Mouse (Mus musculus) testis, postnatal 14 days (tissue): ENCODE results near the gene H2afy2.

ENCODE experiments used
- DNase-seq: peaks from one replicate; pipeline ENCODE4 v3.0.0; 2021; ENCODE audit warnings: low spot score

The H2afy2 gene

DNA sequence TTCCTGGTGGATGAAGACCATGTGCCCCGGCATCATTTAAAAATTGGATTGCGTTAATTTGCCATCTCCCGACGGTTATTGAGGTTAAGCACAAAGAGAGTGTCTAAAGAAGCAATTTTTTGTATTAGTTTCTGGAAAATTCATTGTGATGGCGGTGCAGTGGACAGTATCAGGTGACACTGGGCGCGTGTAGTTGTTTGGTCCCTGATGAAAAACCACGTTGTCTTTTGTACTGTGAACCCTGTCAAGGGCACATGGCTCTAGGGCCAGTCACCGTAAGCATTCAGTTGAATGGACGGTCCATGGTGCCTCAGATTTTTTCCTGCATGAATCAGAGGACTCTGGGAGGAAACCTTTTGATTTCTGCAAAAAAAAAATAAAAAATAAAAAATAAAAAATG lies 467 bp upstream of the H2afy2 start:
- no peak for DNase-seq

DNA sequence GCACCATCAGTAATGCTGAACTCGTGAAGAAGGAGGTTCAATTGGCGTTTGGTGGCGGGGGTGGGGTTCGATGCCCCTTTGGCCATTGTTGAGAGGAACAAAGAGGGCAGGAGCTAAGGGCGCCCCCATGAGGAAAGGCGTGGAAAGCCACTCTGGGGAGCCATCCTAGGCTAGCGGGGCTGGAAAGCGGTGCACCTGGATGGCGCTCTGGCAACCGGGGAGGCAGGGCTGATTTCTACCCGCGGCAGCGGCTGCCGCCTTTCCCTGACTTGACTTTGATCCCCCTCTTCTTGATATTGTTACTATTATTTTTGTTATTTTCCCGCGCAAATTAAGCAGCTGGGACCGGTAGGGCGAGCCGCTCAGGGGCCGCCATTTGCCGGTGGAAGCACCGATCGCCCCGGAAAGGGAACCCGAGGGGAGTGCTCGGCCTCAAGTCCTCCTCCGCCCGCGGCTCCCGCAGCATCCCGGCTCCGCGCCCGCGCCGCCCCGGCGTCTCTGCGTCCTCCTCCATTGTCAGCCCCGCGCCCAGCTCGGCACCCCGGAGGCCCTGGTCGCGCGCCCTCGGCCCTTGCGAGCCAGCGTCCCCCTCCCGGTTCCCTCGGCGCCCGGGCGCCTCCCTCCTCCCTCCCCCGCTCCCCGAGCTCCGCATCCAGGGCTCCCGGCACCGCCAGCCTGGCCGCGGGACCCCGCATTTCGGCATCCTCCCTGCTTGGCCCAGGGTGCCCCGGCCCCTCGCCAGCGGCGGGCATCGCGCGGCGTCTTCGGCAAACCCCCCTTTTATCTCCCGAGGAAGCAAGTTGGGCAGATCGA lies 942 bp downstream of the H2afy2 start:
- DNase-seq = peak; percentile 62

DNA sequence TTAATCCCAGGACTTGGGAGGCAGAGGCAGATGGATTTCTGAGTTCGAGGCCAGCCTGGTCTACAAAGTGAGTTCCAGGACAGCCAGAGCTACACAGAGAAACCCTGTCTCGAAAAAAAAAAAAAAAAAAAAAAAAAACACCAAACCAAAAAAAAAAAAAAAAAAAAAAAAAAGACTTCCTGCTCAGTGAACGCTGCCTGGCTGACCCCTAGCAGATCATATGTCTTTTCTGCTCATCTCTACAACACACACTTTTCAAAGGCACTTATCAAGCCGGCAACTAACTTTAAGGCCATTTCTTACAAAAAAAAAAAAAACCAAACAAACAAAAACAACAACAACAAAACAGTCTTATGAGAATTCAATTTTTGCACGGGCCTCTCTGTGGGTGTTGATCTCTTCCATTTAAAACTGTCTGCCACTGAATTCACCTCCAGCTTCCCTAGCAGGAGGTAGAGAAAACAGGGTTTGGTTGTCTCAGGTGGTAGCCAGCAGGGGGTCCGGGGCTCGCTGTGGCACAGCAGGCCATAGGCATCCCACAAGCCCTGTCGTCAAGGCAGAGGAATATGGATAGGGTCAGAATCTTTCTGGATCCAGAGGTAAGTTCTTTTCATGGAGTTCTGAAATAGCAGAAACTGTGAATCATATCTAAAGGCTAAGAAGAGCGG lies 2.4 kb downstream of the H2afy2 start:
- no peak for DNase-seq

DNA sequence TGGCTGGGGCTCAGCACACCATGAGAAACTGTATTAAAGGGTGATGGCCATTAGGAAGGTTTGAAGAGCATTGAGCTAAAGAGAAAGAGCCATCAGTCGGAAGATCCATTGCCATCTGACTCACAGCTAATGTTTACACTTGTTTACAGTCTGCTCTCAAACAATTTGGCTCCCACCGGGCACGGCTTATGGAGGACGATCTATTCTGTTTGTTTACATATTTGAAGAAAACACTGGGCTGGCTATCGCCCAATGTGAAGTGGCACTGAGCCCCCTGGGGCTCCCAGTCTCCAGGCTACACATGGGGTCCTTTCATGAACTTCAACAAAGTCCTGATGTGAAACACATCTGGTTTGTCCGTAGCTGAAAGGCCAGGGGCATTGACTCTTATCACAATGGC lies 17.1 kb downstream of the H2afy2 start:
- DNase-seq = no peak

DNA sequence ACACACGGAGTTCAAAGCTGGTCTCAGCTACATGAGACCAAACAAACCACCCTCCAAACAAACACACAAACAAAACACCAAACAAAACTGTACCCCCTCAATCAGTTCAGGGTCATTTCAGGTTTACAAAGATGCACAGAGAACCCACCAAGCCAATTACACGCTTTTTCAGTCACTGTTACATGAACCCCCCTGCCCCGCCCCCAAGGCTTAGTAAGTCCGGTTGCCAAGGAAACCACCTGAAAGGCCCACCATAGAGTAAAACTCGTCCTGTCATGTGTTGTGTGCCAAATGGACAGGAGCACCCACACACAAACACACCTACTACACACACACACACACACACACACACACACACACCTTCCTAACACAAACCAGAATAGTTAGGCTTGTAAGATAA lies 18.4 kb downstream of the H2afy2 start:
- no peak for DNase-seq

DNA sequence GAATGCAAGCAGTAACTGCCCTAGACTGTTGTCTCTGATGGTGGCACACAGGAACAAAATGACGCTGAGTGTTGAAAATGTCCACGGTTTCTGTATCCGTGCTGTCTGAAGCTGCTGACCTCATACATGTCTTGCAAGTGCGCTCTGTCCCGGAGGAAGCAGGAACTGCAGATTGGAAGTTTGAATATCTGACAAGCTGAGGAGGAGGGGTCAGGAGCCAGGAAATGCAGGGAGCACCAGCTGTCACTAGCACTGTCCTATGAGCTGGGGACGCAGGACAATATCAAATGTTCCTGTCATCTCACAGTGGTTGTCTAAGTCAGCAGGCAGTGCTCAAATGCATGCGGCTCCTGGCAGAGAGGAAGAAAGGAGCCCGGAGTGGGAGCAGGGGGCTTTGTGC lies 19.3 kb downstream of the H2afy2 start:
- no peak for DNase-seq

DNA sequence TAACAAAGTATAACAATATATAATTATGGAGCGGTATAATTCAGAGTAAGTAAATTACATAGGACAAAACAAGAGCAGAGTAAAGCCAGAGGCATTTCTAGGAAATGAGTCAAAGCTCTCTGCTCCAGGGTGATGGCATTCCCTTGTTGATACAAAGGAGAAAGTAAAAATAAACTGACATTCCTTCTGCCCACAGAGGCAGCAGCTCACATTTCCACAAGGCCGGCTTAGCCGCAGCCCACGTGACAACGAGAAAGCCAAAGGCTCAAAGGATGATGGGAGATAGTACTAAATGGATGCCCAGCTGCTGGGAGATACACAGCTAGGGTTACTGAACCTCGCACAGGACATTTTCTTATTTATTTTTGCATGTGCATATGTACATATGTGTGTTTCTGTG lies 24.1 kb downstream of the H2afy2 start:
- DNase-seq = no peak

DNA sequence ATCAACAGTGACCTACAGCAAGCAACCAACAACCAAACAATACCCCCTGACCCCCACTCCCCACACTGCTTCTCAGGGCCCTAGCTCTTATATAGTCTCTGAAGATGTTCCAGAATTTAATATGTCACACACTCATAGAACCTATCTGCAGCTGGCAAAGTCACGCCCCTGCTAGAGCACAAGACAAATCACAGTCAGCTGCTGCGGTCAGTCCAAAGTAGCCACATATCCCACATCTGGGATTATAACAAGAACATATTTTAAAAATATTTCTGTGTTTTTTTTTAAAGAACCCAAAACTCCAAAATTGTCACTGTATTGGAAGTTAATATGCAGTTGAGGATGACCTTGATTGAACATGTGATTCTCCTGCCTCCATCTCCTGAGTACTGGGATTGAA lies 25.0 kb downstream of the H2afy2 start:
- no peak for DNase-seq

DNA sequence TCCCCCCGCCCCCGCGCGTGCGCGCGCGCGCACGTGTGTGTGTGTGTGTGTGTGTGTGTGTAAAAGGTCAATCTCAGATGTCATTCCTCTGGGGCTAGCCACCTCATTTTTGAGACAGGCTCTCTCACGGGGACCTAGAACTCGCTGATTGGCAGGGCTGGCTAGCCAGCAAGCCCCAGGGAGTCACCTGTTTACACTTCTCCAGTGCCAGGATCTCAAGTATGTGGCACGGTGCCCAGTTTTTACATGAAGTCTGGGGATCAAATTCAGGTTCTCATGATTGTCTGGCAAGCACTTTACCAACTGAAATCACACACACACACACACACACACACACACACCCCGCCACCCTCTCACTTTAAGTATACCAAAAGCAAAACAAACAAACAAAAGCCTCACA lies 26.9 kb downstream of the H2afy2 start:
- DNase-seq = no peak

DNA sequence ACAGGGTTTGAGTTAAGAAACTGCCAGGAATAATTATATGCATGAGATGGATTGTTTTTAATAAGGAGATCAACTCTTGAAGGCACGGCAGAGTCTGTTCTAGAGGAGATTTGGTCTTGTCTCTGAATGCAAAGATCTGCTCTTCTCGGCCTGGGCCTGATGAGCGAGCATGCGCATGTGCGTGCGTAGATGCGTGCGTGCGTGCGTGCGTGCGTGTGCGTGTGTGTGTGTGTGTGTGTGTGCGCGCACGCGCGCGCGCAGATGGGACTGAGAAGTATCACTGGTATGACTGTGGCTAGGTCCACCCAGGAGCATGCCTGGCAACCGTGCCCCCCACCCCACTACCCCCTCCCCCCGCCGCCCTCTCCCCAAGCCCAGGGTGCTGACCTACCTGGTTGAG lies 30.9 kb downstream of the H2afy2 start:
- peak; percentile 47 for DNase-seq

DNA sequence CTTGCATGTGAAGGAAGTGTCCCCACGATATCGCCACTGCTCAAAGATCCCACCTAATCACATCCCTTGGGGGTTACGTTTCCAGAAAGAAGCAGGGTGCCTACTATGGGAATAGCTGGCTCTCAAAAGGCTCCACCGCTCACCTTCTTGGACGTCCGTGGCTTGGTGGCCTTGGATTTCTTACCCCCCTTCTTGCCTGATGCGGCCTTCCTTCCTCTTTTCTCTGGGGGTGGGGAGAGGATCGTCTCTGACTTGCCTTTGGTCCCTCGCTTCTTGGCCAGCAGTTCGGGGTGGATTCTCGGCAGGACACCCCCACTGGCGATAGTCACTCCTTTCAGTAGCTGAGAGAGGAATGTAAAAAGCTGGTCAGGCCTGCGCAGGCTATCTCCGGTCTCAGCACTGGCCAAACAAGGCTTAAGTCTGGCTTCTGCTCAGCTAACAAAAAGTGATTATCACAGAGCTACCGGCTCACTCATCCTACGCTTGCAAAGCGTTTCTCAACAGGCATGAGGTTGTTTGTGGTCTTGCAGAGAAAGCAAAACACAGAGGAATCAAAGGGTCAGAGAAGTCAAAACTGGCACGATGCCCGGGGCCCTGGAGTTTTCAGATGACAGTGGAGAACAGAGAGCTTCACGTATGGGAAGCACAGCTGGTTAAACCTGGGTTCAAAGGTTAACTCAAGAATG lies 32.3 kb downstream of the H2afy2 start:
- DNase-seq = peak; percentile 37

DNA sequence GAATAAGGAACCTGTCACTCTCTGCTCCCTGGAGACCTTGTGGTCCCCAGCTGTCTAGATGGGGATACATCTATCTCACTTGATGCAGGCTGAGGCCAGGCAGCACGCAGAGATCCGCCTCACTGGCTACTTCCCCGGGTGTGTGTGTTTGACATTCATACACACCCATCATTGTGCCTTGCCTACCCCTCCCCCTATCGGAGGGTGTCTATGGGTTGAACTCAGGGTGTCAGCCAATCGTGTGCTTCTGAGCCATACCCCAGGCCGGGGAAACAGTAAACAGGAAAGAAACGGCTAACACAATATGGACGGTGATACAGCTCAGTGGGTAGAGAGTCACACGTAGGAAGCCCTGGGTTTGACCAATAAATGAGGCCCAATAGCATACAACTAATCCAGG lies 33.9 kb downstream of the H2afy2 start:
- no peak for DNase-seq

DNA sequence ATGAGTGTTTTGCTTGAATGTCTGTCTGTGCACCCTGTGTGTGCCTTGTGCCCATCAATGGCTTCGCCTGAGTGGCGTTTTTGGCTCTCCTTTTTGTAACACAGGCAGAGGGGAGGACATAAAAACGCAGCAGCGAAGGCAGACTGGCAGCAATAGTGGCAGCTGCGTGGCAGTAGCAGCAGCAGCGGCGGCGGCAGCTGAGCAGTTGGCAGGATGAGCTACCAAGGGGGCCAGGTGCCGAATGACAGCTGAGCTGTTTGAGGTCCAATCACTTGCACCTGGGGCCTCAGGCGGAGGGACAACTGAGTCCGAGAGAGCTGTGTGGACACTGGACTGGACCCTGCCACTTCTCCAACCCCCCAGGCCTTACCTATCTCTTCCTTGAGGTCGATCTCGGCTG lies 36.6 kb downstream of the H2afy2 start:
- no peak for DNase-seq

DNA sequence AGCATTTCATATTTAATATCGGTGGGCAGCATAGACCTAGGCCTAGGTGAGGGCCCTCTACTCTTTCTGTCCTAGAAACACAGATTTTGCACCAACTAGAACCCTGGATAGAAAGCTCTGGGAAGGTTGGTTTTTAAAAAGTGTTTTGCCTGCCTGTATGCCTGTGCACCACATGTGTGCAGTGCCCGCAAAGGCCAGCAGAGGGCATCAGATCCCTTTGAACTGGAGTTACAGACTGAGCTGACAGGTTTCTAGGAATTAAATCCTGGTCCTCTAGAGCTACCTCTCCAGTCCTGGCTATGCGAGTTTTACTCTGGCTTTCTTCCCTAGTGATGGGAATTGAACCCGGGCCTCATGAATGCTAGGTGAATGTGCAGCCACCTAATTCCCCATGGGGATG lies 38.8 kb downstream of the H2afy2 start:
- no peak for DNase-seq

DNA sequence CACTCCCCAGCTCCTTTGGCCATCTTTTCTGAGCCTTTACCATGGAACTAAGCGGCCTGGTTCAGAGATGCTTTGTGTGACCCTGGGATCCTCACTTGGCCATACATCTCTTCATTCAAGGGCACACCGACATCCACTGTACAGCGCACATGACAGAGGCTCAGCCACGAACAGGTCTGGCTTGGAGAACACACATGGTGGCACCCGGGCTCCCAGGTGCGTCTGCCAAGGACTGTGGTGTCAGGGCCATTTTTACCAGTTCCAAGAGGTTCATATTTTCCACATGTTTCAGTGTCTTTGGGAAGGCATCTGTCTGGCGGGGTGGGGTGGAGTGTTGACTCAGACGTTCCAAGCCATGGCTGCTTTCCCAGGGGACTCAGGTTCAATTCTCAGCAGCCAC lies 41.6 kb downstream of the H2afy2 start:
- DNase-seq = no peak

DNA sequence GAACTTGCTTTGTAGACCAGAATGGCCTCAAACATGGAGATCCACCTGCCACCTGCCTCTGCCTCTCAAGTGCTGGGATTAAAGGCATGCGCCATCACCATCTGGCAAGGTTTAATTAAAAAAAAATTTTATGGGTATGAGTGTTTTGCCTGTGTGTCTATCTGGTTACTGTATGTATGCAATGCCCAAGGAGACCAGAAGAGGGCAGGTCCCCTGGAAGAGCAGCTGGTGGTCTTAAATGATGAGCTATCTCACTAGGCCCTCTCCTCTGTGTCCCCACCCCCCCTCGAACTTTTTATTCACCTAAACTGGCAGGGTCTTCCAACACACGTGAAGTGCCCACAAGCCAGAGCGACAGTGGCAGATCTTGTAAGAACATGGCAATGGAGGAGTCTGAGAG lies 42.1 kb downstream of the H2afy2 start:
- no peak for DNase-seq

DNA sequence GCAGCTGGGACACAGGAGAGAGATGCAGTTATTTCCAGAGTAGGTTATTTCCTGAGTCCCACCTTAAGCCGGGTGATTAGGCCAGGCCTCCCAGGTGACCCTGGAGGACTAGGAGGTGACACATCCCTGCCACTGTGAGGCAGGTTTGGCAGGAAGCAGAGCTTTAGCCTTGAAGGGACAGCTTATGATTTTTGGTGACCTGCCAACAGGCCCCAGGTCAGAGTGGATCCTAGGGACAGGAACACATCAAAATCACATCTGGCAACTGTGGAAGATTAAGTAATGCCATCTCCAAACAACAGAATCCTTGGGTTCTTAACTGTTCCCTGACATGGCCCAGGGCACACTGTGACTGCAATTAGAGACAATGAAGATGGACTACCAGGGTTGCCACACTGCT lies 42.6 kb downstream of the H2afy2 start:
- DNase-seq = no peak

DNA sequence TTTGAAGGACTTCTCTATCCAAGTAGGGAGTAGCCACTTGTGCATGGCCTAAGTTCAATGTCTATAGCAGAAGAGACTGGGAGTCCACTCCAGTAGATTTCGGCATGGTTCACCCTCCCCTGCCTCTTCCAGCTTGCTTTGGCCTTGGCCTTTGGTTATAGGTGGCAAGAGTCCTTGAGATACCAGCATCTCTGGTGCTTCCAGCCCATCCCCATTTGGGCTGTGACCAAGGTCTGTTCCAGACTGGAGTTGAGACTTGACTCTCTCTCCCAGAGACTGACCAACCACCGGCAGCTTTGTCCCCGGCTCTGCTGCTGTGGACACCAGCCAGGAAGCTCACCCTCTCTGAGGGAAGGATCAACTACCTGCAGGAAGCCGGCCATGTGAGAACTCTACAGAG lies 45.8 kb downstream of the H2afy2 start:
- no peak for DNase-seq

DNA sequence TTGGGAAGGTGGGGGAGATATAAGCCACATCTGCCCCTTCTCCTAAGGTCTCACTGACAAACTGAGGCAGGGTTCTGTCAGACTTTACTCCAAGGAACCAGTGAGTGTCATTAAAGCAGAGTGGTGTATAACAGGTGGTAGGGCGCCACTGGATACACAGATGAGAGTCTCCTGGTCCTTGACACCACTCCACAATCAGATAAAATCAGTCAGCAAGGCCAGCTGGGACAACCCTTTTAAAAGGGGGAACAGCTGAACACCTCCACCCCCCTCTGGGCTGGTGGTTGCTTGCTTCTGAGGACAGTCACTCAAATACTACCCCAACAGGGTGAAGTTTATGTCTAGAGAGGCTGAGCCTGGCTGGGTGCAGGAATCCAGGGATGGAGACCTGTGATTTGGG lies 46.4 kb downstream of the H2afy2 start:
- no peak for DNase-seq

DNA sequence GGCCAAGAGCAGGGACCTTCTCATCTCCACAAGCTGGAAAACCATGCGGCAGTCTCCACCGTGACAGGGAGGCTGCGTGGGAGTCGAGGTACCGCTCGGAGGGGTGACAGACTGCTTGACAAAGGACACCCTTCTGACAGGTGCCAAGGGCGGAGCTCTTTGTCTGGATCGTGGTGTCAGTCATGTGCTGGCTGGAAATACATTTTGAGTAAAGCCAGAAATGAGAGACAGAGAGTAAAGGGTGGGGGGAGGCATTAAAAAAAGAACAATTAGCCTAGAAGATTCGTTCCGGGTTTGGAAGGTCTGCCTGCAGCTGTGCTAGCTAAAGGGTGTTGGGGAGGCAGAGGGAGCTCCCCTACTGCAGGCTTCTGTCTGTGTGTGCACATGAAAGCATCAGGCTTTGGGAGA lies 47.3 kb downstream of the H2afy2 start:
- no peak for DNase-seq

DNA sequence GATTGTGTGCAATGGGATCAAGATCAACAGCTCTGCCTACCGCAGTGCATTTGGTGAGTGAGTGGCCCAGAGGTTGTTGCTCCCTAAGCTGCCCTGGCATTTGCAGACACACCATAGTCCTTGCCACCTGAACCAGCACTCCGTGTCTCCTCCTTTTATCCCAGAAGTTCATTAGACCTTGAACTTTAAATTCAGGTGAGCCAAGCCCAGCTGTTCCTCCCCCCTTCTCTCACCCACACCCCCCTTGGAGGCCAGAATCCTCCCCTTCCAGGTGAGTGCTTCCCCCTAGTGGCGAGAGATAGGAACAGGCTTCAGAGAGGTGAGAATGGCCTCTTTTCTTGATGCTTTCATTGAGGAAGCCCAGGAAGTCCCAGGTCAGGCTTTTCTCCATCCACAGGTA lies 49.6 kb downstream of the H2afy2 start:
- no peak for DNase-seq

DNA sequence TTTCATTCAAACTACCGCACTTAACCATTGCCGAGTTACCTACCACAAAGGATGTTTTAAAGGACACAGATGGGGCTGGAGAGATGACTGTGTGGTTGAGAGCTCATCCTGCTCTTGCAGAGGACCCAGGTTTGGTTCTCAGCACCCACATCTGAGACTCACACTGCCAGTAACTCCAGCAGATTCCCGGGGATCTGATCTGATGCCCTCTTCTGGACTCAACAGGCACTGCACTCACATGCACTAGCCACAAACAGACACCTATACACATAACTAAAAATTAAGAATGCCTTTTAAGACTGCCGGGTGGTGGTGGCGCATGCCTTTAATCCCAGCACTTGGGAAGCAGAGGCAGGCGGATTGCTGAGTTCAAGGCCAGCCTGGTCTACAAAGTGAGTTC lies 53.8 kb downstream of the H2afy2 start:
- no peak for DNase-seq

DNA sequence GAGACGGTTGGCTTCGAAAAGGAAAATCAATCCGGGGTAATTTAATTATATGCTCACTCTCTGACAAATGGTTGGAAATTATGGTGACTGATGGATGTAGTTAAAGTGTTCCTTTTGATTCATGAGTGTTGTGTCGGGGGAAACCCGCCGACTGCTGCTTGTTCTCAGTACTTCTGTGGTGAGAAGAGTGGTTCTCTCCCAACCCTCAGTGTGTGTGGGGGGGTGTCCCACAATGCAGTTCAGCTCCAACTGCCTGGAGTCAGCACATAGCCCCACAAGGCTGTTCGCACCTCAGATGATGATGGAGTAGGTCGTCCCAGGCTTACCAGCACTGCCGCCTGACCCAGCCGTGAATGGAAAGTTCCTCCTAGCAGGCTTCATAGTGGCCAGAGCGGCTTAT lies 54.8 kb downstream of the H2afy2 start:
- no peak for DNase-seq
